Mouse (Mus musculus): ENCODE results near the gene Ccdc58.
"Not testable (repeated sequence)": the region's sequence is repeated elsewhere in the genome, so short reads cannot be mapped to it uniquely, and the experiment has no call there.

DNA sequence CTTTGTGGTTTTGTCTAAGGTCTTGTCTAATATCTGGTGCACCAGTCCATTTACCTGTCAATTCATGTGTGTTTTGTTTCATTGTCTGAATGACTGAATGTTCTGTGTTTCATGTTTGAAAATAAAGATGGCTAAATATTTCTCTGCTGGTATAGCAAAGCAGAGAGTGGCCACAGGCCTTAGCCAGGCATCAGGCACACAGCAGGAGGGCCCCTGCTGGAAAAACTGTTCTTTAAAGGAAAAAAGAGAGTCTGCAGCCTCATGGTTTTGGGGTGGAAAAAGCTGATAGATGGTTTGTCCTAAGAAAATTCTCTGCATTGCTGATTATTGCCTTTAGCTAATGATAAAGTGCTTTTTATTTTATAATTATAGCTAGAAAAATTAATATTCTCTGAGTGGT lies 40.0 kb downstream of the Ccdc58 start:
- TF ChIP-seq POLR2A (IDR thresholded peaks at IDR 0.05; ENCODE audit: borderline replicate concordance, control insufficient read depth, low read depth, low read length); CTCF (IDR thresholded peaks at IDR 0.05; ENCODE audit: control insufficient read depth, insufficient read depth, low read length): not testable (repeated sequence)

Data from bone marrow, adult 2 months (tissue).